Mouse (Mus musculus): Measurements from ENCODE around the gene Ppm1e.

Gene Ppm1e

GRCm38 (mm10) chr11:87358331-87359261 lies at the start of gene Ppm1e:
TSS of gene Ppm1e (minus strand) at chr11:87359023.
- DNase-seq (ENCODE audit: low spot score in 2 of 2), result peak; percentile 56 to 76

GRCm38 (mm10) chr11:87404876-87405275 lies 46.1 kb upstream of the Ppm1e start, which contains the start of the genes Rad51c and Tex14:
TSS of gene Rad51c (minus strand) at chr11:87404954.
TSS of gene Tex14 (plus strand) at chr11:87405065.
- DNase-seq (ENCODE audit: low spot score in 2 of 2), result peak in 1 of 2 experiments; percentile 44

- DNase-seq (ENCODE audit: low spot score in 2 of 2), result peak; percentile 96 to 98
Observed at GRCm38 (mm10) chr11:87404111-87404853, 45.5 kb upstream of the Ppm1e start.

- DNase-seq (ENCODE audit: low spot score in 2 of 2), result no peak
Observed at GRCm38 (mm10) chr11:87398402-87398801, 39.6 kb upstream of the Ppm1e start.

GRCm38 (mm10) chr11:87393855-87394254 lies 35.0 kb upstream of the Ppm1e start:
- DNase-seq (ENCODE audit: low spot score in 2 of 2), result peak in 1 of 2 experiments; percentile 26

GRCm38 (mm10) chr11:87385676-87386075 lies 26.9 kb upstream of the Ppm1e start:
- DNase-seq (ENCODE audit: low spot score in 2 of 2), result no peak

GRCm38 (mm10) chr11:87384551-87384950 lies 25.7 kb upstream of the Ppm1e start:
- no peak for DNase-seq (ENCODE audit: low spot score in 2 of 2)

- no peak for DNase-seq (ENCODE audit: low spot score in 2 of 2)
Observed at GRCm38 (mm10) chr11:87367865-87368580, 9.2 kb upstream of the Ppm1e start.

GRCm38 (mm10) chr11:87367061-87367460 lies 8.2 kb upstream of the Ppm1e start:
- no peak for DNase-seq (ENCODE audit: low spot score in 2 of 2)

GRCm38 (mm10) chr11:87365120-87365519 lies 6.3 kb upstream of the Ppm1e start:
- no peak for DNase-seq (ENCODE audit: low spot score in 2 of 2)

GRCm38 (mm10) chr11:87359262-87359612 lies 414 bp upstream of the Ppm1e start:
- no peak for DNase-seq (ENCODE audit: low spot score in 2 of 2)

- peak in 1 of 2 experiments; percentile 9 for DNase-seq (ENCODE audit: low spot score in 2 of 2)
Observed at GRCm38 (mm10) chr11:87357317-87358300, 1.2 kb downstream of the Ppm1e start.

GRCm38 (mm10) chr11:87354861-87355260 lies 4.0 kb downstream of the Ppm1e start:
- DNase-seq (ENCODE audit: low spot score in 2 of 2), result no peak

- no peak for DNase-seq (ENCODE audit: low spot score in 2 of 2)
Observed at GRCm38 (mm10) chr11:87353646-87354170, 5.1 kb downstream of the Ppm1e start.

- DNase-seq (ENCODE audit: low spot score in 2 of 2), result no peak
Observed at GRCm38 (mm10) chr11:87326381-87326780, 32.4 kb downstream of the Ppm1e start.

- DNase-seq (ENCODE audit: low spot score in 2 of 2), result no peak
Observed at GRCm38 (mm10) chr11:87322558-87322957, 36.3 kb downstream of the Ppm1e start.

GRCm38 (mm10) chr11:87320007-87320406 lies 38.8 kb downstream of the Ppm1e start:
- DNase-seq (ENCODE audit: low spot score in 2 of 2), result no peak

- DNase-seq (ENCODE audit: low spot score in 2 of 2), result no peak
Observed at GRCm38 (mm10) chr11:87318956-87319708, 39.7 kb downstream of the Ppm1e start.

- DNase-seq (ENCODE audit: low spot score in 2 of 2), result no peak
Observed at GRCm38 (mm10) chr11:87313533-87313932, 45.3 kb downstream of the Ppm1e start.

GRCm38 (mm10) chr11:87310309-87310708 lies 48.5 kb downstream of the Ppm1e start:
- no peak for DNase-seq (ENCODE audit: low spot score in 2 of 2)

All from thymus, postnatal 10 days (tissue).